Mouse (Mus musculus): ENCODE results near the gene Grxcr1. TPM values are rescaled to one million over a fixed set of nuclear protein-coding genes. Genes with fewer than 3 reads are reported as not detected.

The Grxcr1 gene
- polyA plus RNA-seq, 1 experiment from 2014 or later = not detected

GRCm38 (mm10) chr5:68150347-68151043, 118.9 kb downstream of the Grxcr1 start:
- ATAC-seq (ENCODE audit: insufficient number of reproducible peaks, low FRiP score) = no peak
- Histone ChIP-seq H3K27ac (ENCODE audit: poor library complexity, severe bottlenecking) (no peak overlapping the region), H3K36me3 (no peaks in the 10 kb centered on the region), H3K9ac (no peak overlapping the region), H3K4me1 (replicated peaks) (no peaks in the 10 kb centered on the region), H3K27me3 (replicated peaks) (no peaks in the 10 kb centered on the region), H3K4me3 (no peak overlapping the region), H3K4me2 (no peak overlapping the region), H3K9me3 (replicated peaks) (no peaks in the 10 kb centered on the region)
- WGBS = 66% methylated on average over 4 of the region's 4 CpGs

- H3K4me2 ChIP-seq = no peak overlapping the region
- H3K9me3 ChIP-seq (replicated peaks) = no peaks in the 10 kb centered on the region
- H3K36me3 ChIP-seq = no peaks in the 10 kb centered on the region
- H3K4me1 ChIP-seq (replicated peaks) = no peaks in the 10 kb centered on the region
- no peak overlapping the region for H3K9ac ChIP-seq
- 51% methylated on average over 2 of the region's 2 CpGs for WGBS
- no peak for ATAC-seq (ENCODE audit: insufficient number of reproducible peaks, low FRiP score)
- H3K27me3 ChIP-seq (replicated peaks) = no peaks in the 10 kb centered on the region
- H3K4me3 ChIP-seq = no peak overlapping the region
- H3K27ac ChIP-seq (ENCODE audit: poor library complexity, severe bottlenecking) = no peak overlapping the region
Measured at GRCm38 (mm10) chr5:68162503-68162902, 130.9 kb downstream of the Grxcr1 start.

- Histone ChIP-seq H3K27ac (ENCODE audit: poor library complexity, severe bottlenecking) (no peak overlapping the region), H3K9ac (no peak overlapping the region), H3K4me3 (no peak overlapping the region), H3K27me3 (replicated peaks) (no peaks in the 10 kb centered on the region), H3K4me1 (replicated peaks) (no peaks in the 10 kb centered on the region), H3K4me2 (no peak overlapping the region), H3K36me3 (no peaks in the 10 kb centered on the region), H3K9me3 (replicated peaks) (no peaks in the 10 kb centered on the region)
- ATAC-seq (ENCODE audit: insufficient number of reproducible peaks, low FRiP score) = no peak
- WGBS = 80% methylated on average over 7 of the region's 7 CpGs
Measured at GRCm38 (mm10) chr5:68165954-68166353, 134.3 kb downstream of the Grxcr1 start.

Other genes starting within 250 kb of the Grxcr1 start
- 16.8 and 20.0 TPM in 2 replicates for gene Atp8a1, start 184.4 kb upstream of the Grxcr1 start, polyA plus RNA-seq (2016; fragmentation: Nextera tagmentation; extraction: Ambion mirVana)
- gene Gm5108, start 90.2 kb upstream of the Grxcr1 start, polyA plus RNA-seq (2016; fragmentation: Nextera tagmentation; extraction: Ambion mirVana) = not detected in 2 replicates
- gene Gm21905, start 85.4 kb upstream of the Grxcr1 start, polyA plus RNA-seq (2016; fragmentation: Nextera tagmentation; extraction: Ambion mirVana) = not detected in 2 replicates